Mouse (Mus musculus) kidney, adult 2 months (tissue): Measurements from ENCODE around the gene Unc45b.

Source experiments
- CTCF ChIP-seq: fragments of 200-500 bp; conservative IDR thresholded peaks from 2 replicates; pipeline ENCODE4 v1.5.1; 2011; ENCODE audit warnings: low read depth, mild to moderate bottlenecking, control low read depth, low read length, moderate library complexity, mixed read lengths; ENCODE audit not compliant: insufficient read depth, insufficient read length
- POLR2A ChIP-seq: fragments of 200-500 bp; IDR thresholded peaks from one replicate; pipeline ENCODE4 v1.6.1; 2011; ENCODE audit warnings: low read depth, low read length, control low read depth

DNA sequence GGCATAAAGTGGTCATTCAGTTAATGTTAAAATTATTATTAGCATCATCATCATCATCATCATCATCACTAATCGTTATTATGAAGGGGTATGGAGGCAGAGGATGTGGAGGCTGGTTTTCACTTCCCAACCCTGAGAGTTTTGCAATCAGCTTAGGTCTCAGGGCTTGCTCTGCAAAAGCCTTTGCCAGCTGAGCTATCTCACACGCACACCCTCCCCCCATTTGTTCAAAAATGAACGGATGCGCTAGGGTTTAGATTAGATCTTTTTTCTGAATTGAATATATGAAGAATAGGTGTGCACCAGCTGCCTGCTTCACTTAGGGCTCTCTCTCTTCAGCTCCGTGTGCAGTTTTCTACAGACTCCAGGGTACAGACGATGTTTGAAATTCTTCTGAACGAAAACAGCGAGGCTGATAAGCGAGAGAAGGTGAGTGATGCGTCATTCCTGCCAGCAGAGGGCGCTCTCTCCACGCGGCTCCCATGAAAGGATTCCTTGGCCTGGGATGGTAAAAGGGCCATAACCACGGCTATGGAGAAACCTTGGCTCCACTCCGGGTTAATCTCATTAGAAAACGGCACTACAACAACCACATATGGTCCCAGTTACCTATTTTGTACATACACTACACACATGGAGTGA, 4.5 kb downstream of the Unc45b start:
- TF ChIP-seq CTCF (peak; percentile 98), POLR2A (no peak)
